ENCODE assay signal across 24 mouse cellular contexts in the genomic region with DNA sequence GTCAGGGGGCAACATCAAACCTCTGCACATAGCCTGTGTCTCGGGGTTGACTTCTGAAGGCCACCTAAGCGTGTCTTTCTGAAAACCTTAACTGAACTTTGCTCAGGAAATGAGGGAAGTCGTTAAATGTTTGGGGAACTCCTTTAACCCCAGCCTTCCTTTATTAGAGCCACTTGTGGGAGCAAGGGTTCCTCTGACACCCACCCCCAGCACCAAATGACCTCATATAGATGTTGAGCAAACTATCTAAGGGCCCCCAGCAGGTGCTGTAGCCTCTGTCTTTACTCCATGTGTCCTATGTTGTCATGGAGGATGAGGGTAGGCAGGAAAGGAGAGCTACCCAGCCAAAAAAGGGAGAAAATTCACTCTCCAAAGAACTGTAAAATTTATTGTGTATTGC. TPM values are rescaled to one million over a fixed set of nuclear protein-coding genes. Genes with fewer than 3 reads are reported as not detected.
A peak's percentile ranks its signal among the peaks of the same experiment; 100 is the strongest.
DNase-seq lines count a peak whose midpoint lies in the region; ATAC-seq and TF ChIP-seq lines count a peak whose summit lies in the region.
"Had no signal": no experiment of that assay in that cellular context is flagged by ENCODE, and none has a peak within 500 bp of the region (broad histone marks: within the 10 kb centered on the region; RNA-seq: fewer than 3 reads in every experiment).

No protein-coding gene starts in this region.

- H3K9me3 ChIP-seq in intestine, embryonic 15.5 days, result no peaks in the 10 kb centered on the region
- H3K9me3 ChIP-seq in intestine, embryonic 16.5 days (ENCODE audit: control insufficient read depth, low read length), result no peaks in the 10 kb centered on the region
- H3K9me3 ChIP-seq in midbrain, embryonic 16.5 days (replicated peaks; ENCODE audit: control insufficient read depth, low read length, poor library complexity, severe bottlenecking), result no peaks in the 10 kb centered on the region
- H3K9me3 ChIP-seq: embryonic facial prominence, embryonic 15.5 days; forebrain, embryonic 10.5 days; heart, embryonic 13.5 days had no signal

- no peak overlapping the region for H3K4me2 ChIP-seq in intestine, embryonic 15.5 days (replicated peaks)
- H3K4me2 ChIP-seq in intestine, embryonic 16.5 days (ENCODE audit: low read depth, low read length), result no peak overlapping the region
- H3K4me2 ChIP-seq in midbrain, embryonic 16.5 days (ENCODE audit: low read length), result no peak overlapping the region
- H3K4me2 ChIP-seq: embryonic facial prominence, embryonic 15.5 days; heart, embryonic 13.5 days; hindbrain, embryonic 12.5 days had no signal

- H3K9ac ChIP-seq in intestine, embryonic 15.5 days, result no peak overlapping the region
- no peak overlapping the region for H3K9ac ChIP-seq in intestine, embryonic 16.5 days (ENCODE audit: low read depth, low read length)
- H3K9ac ChIP-seq in midbrain, embryonic 16.5 days (ENCODE audit: low read depth, low read length), result no peak overlapping the region
- H3K9ac ChIP-seq: embryonic facial prominence, embryonic 15.5 days; heart, embryonic 13.5 days; hindbrain, embryonic 12.5 days had no signal

- H3K4me3 ChIP-seq in intestine, embryonic 15.5 days (replicated peaks), result no peak overlapping the region
- H3K4me3 ChIP-seq in intestine, embryonic 16.5 days (ENCODE audit: low read length), result no peak overlapping the region
- H3K4me3 ChIP-seq in thymus, adult 2 months (ENCODE audit: control insufficient read depth, insufficient read depth, low read length), result no peak overlapping the region
- H3K4me3 ChIP-seq in midbrain, embryonic 16.5 days (ENCODE audit: low read depth, low read length), result no peak overlapping the region
- H3K4me3 ChIP-seq: embryonic facial prominence, embryonic 15.5 days; erythroblast, embryonic 14.5 days; forebrain, embryonic 10.5 days; gastrocnemius, adult 2 months; heart, embryonic 13.5 days; hindbrain, embryonic 12.5 days had no signal

- peaks cover 8% of the 10 kb centered on the region; the same call in 1 of the 2 replicates for H3K36me3 ChIP-seq in intestine, embryonic 15.5 days
- peaks cover 4% of the 10 kb centered on the region; the same call in 1 of the 2 replicates for H3K36me3 ChIP-seq in intestine, embryonic 16.5 days (ENCODE audit: control insufficient read depth, insufficient read depth, low read length)
- no peaks in the 10 kb centered on the region for H3K36me3 ChIP-seq in thymus, adult 2 months (ENCODE audit: control insufficient read depth, insufficient read depth, low read length)
- no peaks in the 10 kb centered on the region for H3K36me3 ChIP-seq in splenic B cell, adult 2 months (ENCODE audit: control insufficient read depth, insufficient read depth, low read length, poor library complexity, severe bottlenecking)
- peaks cover 5% of the 10 kb centered on the region; the same call in 1 of the 2 replicates for H3K36me3 ChIP-seq in midbrain, embryonic 16.5 days (ENCODE audit: control insufficient read depth, insufficient read depth, low read length)

- 0 out of 2 replicates have a peak overlapping the region, but pooled peaks have one; percentile 6 for H3K27ac ChIP-seq in intestine, embryonic 15.5 days
- no peak overlapping the region for H3K27ac ChIP-seq in intestine, embryonic 16.5 days (ENCODE audit: low read length)
- H3K27ac ChIP-seq in thymus, adult 2 months (ENCODE audit: control insufficient read depth, insufficient read depth, low read length), result peak overlapping the region; percentile 55; the same call in 1 of the 2 replicates
- H3K27ac ChIP-seq in midbrain, embryonic 16.5 days (ENCODE audit: low read length), result no peak overlapping the region
- H3K27ac ChIP-seq: forebrain, embryonic 10.5 days; gastrocnemius, adult 2 months; heart, embryonic 13.5 days; hindbrain, embryonic 12.5 days had no signal

- TF ChIP-seq POLR2A in thymus, adult 2 months (IDR thresholded peaks at IDR 0.05; ENCODE audit: control insufficient read depth, extremely low read depth, insufficient read depth, low read length, poor library complexity), result no peak

- no peak for ATAC-seq in intestine, embryonic 15.5 days
- no peak for ATAC-seq in intestine, embryonic 16.5 days
- peak; percentile 33 to 53 for ATAC-seq in hematopoietic stem cell, adult 5-6 weeks (replicated peaks in 1 of 2; ENCODE audit: insufficient read depth in 1 of 2, low FRiP score in 2 of 2, low TSS enrichment in 1 of 2, low read depth in 1 of 2, poor library complexity in 2 of 2, severe bottlenecking in 2 of 2)
- ATAC-seq in midbrain, embryonic 16.5 days, result no peak
- ATAC-seq: forebrain, embryonic 14.5 days; hindbrain, embryonic 16.5 days had no signal

- WGBS in intestine, embryonic 15.5 days, result 45% methylated on average over 3 of the region's 3 CpGs
- WGBS in intestine, embryonic 16.5 days, result 42% methylated on average over 3 of the region's 3 CpGs
- 11% methylated on average over 3 of the region's 3 CpGs for WGBS in thymus, adult 2 months
- WGBS in midbrain, embryonic 16.5 days, result 77% methylated on average over 3 of the region's 3 CpGs

- DNase-seq in thymus, adult 2 months, result no peak
- DNase-seq in thymus, postnatal 25 days, result no peak
- peak; percentile 21 for DNase-seq in splenic B cell, adult 2 months (ENCODE audit: low read depth, low spot score)
- no peak for DNase-seq in kidney, adult 18-20 months
- DNase-seq: adrenal gland, adult 2 months; adrenal gland, postnatal 25 days; cerebellum, adult 11 months; cerebellum, adult 8-10 months; cerebellum, postnatal 25 days; gastrocnemius, adult 2 months; gastrocnemius, postnatal 25 days; heart, postnatal 36 days had no signal

- no peaks in the 10 kb centered on the region for H3K27me3 ChIP-seq in intestine, embryonic 15.5 days (replicated peaks)
- H3K27me3 ChIP-seq in intestine, embryonic 16.5 days (replicated peaks; ENCODE audit: control insufficient read depth, insufficient read depth, low read length), result no peaks in the 10 kb centered on the region
- no peaks in the 10 kb centered on the region for H3K27me3 ChIP-seq in thymus, adult 2 months (ENCODE audit: control insufficient read depth, insufficient read depth, low read length)
- H3K27me3 ChIP-seq in splenic B cell, adult 2 months (ENCODE audit: control insufficient read depth, insufficient read depth, low read length, poor library complexity, severe bottlenecking), result no peaks in the 10 kb centered on the region
- no peaks in the 10 kb centered on the region for H3K27me3 ChIP-seq in midbrain, embryonic 16.5 days (ENCODE audit: control insufficient read depth, insufficient read depth, low read depth, low read length)
- H3K27me3 ChIP-seq: CH12.LX; embryonic facial prominence, embryonic 15.5 days; heart, embryonic 13.5 days; hindbrain, embryonic 12.5 days had no signal

- peaks cover 21% of the 10 kb centered on the region; the same call in 1 of the 2 replicates for H3K4me1 ChIP-seq in intestine, embryonic 15.5 days (replicated peaks)
- H3K4me1 ChIP-seq in intestine, embryonic 16.5 days (ENCODE audit: control insufficient read depth, insufficient read depth, low read length), result peaks cover 15% of the 10 kb centered on the region
- peaks cover 31% of the 10 kb centered on the region for H3K4me1 ChIP-seq in thymus, adult 2 months (replicated peaks; ENCODE audit: control insufficient read depth, insufficient read depth, low read length)
- no peaks in the 10 kb centered on the region for H3K4me1 ChIP-seq in midbrain, embryonic 16.5 days (ENCODE audit: control insufficient read depth, insufficient read depth, low read length)
- H3K4me1 ChIP-seq: forebrain, embryonic 10.5 days had no signal

- TF ChIP-seq CTCF in thymus, adult 2 months (IDR thresholded peaks at IDR 0.05; ENCODE audit: borderline replicate concordance, control insufficient read depth, extremely low read depth, insufficient read depth, low read length, poor library complexity), result no peak

RNA-seq across cellular contexts. Expression of a gene that starts 5.4 kb away (rescaled TPM):
- polyA plus RNA-seq in intestine, embryonic 15.5 days (2015; fragmentation: Nextera tagmentation; extraction: Ambion mirVana), result 0.55 and 0.95 TPM in 2 replicates
- 0.65 and 1.9 TPM in 2 replicates for polyA plus RNA-seq in intestine, embryonic 16.5 days (2015; fragmentation: Nextera tagmentation; extraction: Ambion mirVana)
- 58.6 and 63.7 TPM in 2 replicates for polyA plus RNA-seq in thymus, adult 2 months (2012; rRNA removed)
- 4.6 and 12.5 TPM in 2 replicates for total RNA-seq in hematopoietic stem cell, adult 5-6 weeks (2017)
- 0.30 TPM in 1 of 2 replicates, not detected in the other for polyA plus RNA-seq in midbrain, embryonic 16.5 days (2015; fragmentation: Nextera tagmentation; extraction: Ambion mirVana)
- total RNA-seq: gastrocnemius, adult 2 months had no signal
- polyA plus RNA-seq: erythroblast, embryonic 14.5 days; forebrain, embryonic 10.5 days; forebrain, embryonic 14.5 days; hindbrain, embryonic 16.5 days had no signal

RNA-seq across cellular contexts. Expression of a gene that starts 52.2 kb away (rescaled TPM):
- polyA plus RNA-seq in intestine, embryonic 15.5 days (2015; fragmentation: Nextera tagmentation; extraction: Ambion mirVana), result 5.6 and 5.9 TPM in 2 replicates
- 4.4 and 4.6 TPM in 2 replicates for polyA plus RNA-seq in intestine, embryonic 16.5 days (2015; fragmentation: Nextera tagmentation; extraction: Ambion mirVana)
- polyA plus RNA-seq in thymus, adult 2 months (2012; rRNA removed), result 68.7 and 70.3 TPM in 2 replicates
- total RNA-seq in hematopoietic stem cell, adult 5-6 weeks (2017), result 0.40 TPM in 1 of 2 replicates, not detected in the other
- polyA plus RNA-seq in midbrain, embryonic 16.5 days (2015; fragmentation: Nextera tagmentation; extraction: Ambion mirVana), result 3.4 and 4.5 TPM in 2 replicates

Comparison
In these comparisons a context has a peak if more than half of its experiments do, and no peak if none do; other contexts are left out.
1. H3K27ac ChIP-seq: peak in intestine, embryonic 15.5 days (single experiment) and thymus, adult 2 months (single experiment); none in intestine, embryonic 16.5 days (single experiment) and midbrain, embryonic 16.5 days (single experiment).
2. ATAC-seq: peak in hematopoietic stem cell, adult 5-6 weeks (2 of 2); none in intestine, embryonic 15.5 days (single experiment), intestine, embryonic 16.5 days (single experiment) and midbrain, embryonic 16.5 days (single experiment).
3. RNA of a gene that starts 5.4 kb away (polyA plus RNA-seq): 58.6 to 63.7 TPM in thymus, adult 2 months; 0.65 to 1.9 TPM in intestine, embryonic 16.5 days, 0.55 to 0.95 TPM in intestine, embryonic 15.5 days and 0.30 TPM in midbrain, embryonic 16.5 days; every median in the first group is over 10 times any median in the second.
4. RNA of a gene that starts 52.2 kb away (polyA plus RNA-seq): 68.7 to 70.3 TPM in thymus, adult 2 months; 5.6 to 5.9 TPM in intestine, embryonic 15.5 days, 4.4 to 4.6 TPM in intestine, embryonic 16.5 days and 3.4 to 4.5 TPM in midbrain, embryonic 16.5 days; every median in the first group is over 10 times any median in the second.